Mouse (Mus musculus): Measurements from ENCODE around the gene Ang6.
A peak's percentile ranks its signal among the peaks of the same experiment; 100 is the strongest.
"Not testable (repeated sequence)": the region's sequence is repeated elsewhere in the genome, so short reads cannot be mapped to it uniquely, and the experiment has no call there.

The Ang6 gene

DNA sequence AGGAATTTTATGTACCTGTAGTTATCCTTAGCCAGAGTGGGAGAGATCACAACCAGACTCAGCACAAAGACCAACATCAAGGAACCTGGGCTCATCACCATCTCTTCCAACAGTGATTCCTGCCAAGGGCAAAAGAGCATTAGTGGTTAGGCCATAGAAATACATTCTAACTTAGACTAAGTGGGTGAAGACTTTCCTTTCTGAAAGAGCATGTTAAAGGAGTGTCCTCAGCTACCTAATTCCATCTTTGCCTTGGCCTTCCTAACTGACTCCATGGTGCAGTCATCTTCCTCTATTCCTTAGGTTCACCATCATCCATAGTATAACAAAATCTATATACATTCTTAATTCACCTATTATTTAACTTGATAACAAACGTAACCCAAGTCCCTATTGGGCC lies at the start of gene Ang6:
Gene Ang6, minus strand, starts transcription at position 101 of the 400 bp plus-strand sequence.
- DNase-seq (ENCODE audit: low spot score) = no peak

DNA sequence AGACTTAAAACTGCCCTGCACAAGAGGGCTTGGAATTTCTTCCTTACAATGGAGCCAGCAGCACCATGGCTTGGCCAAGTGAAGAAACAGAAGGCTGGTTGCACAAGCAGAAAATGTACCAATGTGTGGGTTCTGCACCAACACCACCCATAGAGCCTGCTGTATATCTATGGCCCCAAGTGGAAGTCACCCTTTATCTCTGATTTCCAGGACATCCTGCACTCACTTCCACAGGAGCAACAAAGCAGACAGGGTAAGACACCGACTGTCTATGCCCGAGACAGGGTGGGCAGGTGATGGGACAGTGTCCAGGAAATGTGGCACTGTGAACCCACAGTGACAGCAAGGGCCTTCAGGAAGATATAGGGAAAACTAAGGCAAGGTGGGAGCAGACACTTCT lies 44.5 kb upstream of the Ang6 start:
- not testable (repeated sequence) for DNase-seq (ENCODE audit: low spot score)

DNA sequence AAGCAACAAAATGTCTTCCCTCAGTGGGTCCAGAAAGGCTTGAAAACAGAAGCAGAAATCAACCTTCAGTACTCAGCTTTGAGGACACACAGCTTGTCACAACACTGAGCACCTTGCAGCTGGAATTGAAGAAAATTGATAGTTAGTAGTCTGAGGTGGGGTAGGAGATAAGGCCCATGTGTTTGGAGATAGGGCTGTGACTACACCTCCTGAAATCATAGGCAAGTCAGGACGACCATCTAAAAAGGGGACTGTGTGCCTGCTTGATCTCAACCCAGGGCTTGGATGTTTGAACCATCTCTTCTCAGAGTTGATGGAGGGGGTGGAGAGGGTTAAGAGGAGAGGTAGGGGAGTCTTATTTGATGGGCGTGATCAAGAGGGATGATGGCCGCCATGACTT lies 29.8 kb upstream of the Ang6 start:
- DNase-seq (ENCODE audit: low spot score) = not testable (repeated sequence)

DNA sequence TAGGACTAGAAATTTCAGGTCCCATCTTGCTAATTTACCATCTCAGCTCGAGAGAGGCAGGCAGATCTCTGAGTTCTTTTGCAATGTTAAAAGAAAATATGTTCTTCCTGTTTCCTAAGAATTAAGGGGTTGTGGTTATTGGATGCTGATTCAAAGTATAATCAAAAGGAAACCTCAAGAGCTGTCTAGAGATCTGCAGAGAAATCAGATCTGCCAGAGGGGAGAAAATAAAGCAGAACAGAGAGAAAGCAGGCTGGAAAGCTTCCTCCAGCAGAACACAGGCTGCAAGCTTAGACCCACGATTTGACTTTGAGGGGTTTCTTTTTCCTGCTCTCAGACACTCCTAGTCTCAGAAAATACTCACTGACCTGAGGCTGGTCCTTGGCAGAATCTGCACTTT lies 7.6 kb upstream of the Ang6 start:
- DNase-seq (ENCODE audit: low spot score) = not testable (repeated sequence)

DNA sequence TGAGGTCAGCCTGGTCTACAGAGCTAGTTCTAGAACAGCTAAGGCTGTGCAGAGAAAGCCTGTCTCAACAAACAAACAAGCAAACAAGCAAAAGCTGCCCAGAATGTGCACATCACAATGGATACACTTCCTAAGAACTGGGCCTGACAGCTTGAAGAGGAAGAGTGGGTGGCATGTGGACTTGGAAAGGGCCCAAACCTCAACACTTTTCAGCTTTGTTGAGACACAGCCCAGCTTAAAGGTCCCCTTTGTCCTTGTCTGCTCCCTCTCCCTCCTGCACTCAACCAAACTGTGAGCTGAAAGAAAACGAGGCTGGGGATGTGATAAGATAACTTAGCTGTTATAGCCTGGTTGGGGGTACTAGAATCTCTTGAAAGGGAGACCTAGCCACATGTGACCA lies 6.0 kb upstream of the Ang6 start:
- not testable (repeated sequence) for DNase-seq (ENCODE audit: low spot score)

DNA sequence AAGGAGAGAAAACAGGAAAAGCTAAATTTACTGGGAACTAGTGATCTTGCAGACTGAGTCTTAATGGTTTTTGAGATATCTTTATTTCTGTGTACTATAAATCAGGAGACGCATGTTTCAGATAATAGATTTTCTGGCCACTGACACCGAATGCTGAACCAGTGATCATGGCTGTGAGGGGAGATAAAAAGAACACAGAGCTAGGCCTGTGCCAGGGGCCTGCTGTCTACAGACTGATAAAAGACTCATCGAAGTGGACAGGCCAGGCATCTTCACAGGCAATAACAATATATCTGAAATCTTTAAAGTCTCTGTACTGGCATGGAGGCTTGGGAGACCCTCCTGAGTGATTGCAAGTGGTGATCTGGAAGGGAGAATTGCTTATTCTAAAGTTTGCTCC lies 469 bp downstream of the Ang6 start:
- no peak for DNase-seq (ENCODE audit: low spot score)

DNA sequence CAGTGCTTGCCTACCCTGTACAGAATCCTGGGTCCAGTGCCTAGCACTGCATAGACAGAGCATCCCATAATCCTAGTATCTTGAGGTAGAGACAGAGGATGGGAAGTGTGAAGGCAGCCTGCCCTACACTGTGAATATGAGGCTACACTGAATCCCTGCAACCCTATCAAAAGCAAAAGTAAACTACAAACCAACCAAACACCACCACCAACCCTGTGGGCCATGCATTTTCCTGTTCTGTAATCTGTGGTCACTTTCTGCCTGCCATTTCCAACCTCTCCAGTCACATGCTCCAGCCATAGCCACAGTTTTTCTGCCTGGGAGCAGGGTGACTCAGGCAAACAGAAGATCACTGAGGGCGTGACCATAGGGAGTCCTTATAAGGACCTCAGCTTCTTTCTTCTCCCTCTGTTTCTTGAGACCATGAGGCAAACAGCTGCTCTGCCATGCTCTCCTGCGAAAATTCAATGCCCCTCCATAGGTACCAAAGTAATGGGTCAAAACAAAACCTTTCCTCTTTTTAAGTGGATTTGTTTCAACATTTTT lies 3.5 kb downstream of the Ang6 start:
- DNase-seq (ENCODE audit: low spot score) = not testable (repeated sequence)

DNA sequence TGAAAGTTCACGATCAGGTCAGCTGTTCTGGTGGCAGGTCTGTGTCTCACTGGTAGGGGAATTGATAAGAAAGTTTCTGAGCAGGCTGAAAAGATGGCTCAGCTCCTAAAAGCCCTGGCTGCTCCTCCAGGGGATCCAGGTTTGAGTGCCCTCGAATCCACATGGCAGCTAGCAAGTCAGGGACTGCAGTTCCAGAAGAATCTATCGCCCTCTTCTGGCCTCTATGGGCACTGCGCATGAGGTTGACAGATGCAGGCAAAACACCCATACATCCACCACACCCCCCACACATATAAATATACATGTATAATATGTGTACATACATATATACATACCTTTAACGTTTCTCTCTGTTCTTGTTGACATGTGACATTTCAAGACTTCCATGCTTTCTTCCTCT lies 14.7 kb downstream of the Ang6 start:
- DNase-seq (ENCODE audit: low spot score) = peak; percentile 47

DNA sequence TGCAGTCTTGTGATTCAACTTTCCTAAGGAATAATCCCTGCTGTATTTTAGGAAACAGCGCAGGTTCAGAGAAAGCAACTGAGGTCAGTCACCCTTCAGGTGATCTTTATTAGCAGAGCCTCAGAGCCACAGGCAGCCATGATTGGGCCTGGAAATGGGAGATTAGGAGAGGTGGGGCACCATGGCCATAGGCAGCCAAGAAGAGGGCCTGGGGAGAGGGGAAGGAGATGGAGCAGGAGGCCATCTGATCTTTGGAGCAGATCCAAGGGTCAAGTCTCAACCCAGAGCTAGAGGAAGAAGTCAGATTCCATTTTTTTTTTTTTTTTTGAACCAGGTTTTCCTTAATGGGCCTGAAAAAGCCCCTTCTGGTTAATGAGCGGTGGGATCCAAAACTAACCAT lies 15.9 kb downstream of the Ang6 start:
- no peak for DNase-seq (ENCODE audit: low spot score)

DNA sequence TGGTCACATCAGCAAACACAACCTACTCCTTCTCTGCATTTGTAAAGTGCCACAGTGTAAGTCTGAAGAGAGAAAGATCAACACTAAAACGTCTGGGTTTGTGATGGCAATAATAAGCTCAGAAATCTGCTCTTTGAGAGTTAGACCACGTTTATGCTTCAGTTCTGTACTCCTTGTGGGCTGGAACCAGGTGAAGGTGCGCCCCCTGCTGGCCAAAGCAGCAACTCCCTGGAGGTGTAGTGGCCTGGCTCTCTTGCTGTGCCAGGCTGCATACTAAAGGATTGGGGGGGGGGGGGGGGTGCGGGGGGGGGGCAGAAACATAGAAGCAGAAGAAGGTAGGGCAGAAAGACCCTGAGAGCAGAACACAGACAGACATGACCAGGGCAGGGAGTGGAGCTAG lies 18.2 kb downstream of the Ang6 start:
- DNase-seq (ENCODE audit: low spot score) = peak; percentile 46

DNA sequence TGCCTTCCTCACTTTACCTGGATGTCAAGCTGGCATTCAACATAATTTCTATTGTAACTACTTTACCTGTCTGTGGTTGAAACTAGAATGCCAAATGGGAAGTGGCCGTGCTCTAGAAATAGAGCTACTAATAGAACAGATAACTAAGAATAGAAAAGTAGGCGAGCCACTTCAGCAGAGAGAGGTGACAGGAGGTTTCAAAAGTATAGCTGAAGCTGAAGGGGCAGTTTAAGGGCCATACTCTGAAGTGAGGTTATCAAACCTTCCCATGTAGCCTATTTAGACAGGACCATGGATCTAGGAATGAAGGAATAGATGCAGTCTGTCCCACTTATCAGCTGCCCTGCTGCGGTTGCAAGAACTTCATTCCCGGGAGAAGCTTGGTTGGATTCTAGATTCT lies 18.6 kb downstream of the Ang6 start:
- no peak for DNase-seq (ENCODE audit: low spot score)

DNA sequence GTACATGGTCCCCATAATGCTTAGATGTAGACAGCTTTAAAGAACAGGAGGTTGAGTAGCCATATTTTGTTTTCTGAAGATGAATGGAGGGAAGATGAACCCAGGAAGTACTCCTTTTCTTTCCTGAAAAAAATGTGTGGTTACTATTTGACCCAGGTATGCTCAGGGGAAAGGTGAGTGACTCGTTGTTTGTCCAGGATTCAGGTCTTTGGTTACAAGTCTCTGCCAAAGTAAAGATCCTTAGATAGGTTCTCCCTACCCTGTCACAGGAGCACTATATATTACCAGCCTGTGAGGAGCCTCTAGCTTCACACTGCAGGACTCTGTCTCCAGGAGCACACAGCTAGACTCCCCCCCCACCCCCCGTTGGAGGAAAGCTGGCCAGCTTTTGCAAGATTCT lies 45.3 kb downstream of the Ang6 start, which contains the start of gene Ang5:
Gene Ang5, plus strand, starts transcription at position 301 of the 400 bp plus-strand sequence.
- not testable (repeated sequence) for DNase-seq (ENCODE audit: low spot score)

DNA sequence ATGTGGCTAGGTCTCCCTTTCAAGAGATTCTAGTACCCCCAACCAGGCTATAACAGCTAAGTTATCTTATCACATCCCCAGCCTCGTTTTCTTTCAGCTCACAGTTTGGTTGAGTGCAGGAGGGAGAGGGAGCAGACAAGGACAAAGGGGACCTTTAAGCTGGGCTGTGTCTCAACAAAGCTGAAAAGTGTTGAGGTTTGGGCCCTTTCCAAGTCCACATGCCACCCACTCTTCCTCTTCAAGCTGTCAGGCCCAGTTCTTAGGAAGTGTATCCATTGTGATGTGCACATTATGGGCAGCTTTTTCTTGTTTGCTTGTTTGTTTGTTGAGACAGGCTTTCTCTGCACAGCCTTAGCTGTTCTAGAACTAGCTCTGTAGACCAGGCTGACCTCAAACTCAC lies 47.0 kb downstream of the Ang6 start:
- DNase-seq (ENCODE audit: low spot score) = not testable (repeated sequence)

DNA sequence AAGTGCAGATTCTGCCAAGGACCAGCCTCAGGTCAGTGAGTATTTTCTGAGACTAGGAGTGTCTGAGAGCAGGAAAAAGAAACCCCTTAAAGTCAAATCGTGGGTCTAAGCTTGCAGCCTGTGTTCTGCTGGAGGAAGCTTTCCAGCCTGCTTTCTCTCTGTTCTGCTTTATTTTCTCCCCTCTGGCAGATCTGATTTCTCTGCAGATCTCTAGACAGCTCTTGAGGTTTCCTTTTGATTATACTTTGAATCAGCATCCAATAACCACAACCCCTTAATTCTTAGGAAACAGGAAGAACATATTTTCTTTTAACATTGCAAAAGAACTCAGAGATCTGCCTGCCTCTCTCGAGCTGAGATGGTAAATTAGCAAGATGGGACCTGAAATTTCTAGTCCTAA lies 48.7 kb downstream of the Ang6 start:
- DNase-seq (ENCODE audit: low spot score) = not testable (repeated sequence)
